9 mouse cellular contexts compared by ENCODE assay signal in genomic region chr3:121736025-121736744, GRCm38 (mm10). TPM values are rescaled to one million over a fixed set of nuclear protein-coding genes. Genes with fewer than 3 reads are reported as not detected.
DNase-seq lines count a peak whose midpoint lies in the region; ATAC-seq and TF ChIP-seq lines count a peak whose summit lies in the region.
"Had no signal": no experiment of that assay in that cellular context is flagged by ENCODE, and none has a peak within 500 bp of the region (broad histone marks: within the 10 kb centered on the region; RNA-seq: fewer than 3 reads in every experiment).

No protein-coding gene starts in this region.

- in situ Hi-C loops in CH12.LX (cut with MboI; ENCODE audit: low pct_ligation_motif_present, low pct_unique_long_range_greater_than_20kb, low sequenced_read_pairs) = loop anchor here (25.0 kb wide), 1 partner anchor 574 kb away; the partner anchor contains the start of gene Rwdd3

- DNase-seq in CH12.LX (ENCODE audit: extremely low read depth) = peak; percentile 64
- DNase-seq in c-Kit-positive CD71-positive TER-119-negative erythroid progenitor cells, embryonic 14.5 days (ENCODE audit: low read depth) = peak; percentile 29
- DNase-seq in kidney, postnatal 14 days = peak; percentile 89
- peak; percentile 35 for DNase-seq in liver, embryonic 13.5 days
- peak; percentile 61 for DNase-seq in telencephalon, adult 2 months (ENCODE audit: low read depth, low spot score)

- TF ChIP-seq EP300 in CH12.LX (IDR thresholded peaks at IDR 0.05; ENCODE audit: low read length) = no peak

- TF ChIP-seq RAD21 in CH12.LX (IDR thresholded peaks at IDR 0.05; ENCODE audit: low read depth, low read length) = peak; percentile 68

- peaks cover 0 to 14% of the 10 kb centered on the region in 2 experiments for H3K36me3 ChIP-seq in CH12.LX (replicated peaks in 1 of 2; ENCODE audit: control insufficient read depth in 1 of 2, insufficient read depth in 1 of 2, low read length in 1 of 2)
- H3K36me3 ChIP-seq in forebrain, embryonic 13.5 days (ENCODE audit: poor library complexity, severe bottlenecking) = peaks cover 14% of the 10 kb centered on the region; the same call in 1 of the 2 replicates
- H3K36me3 ChIP-seq in heart, embryonic 16.5 days (ENCODE audit: control insufficient read depth, insufficient read depth) = peaks cover 8% of the 10 kb centered on the region; the same call in 1 of the 2 replicates
- H3K36me3 ChIP-seq in liver, embryonic 13.5 days = no peaks in the 10 kb centered on the region
- peaks cover 16% of the 10 kb centered on the region; the same call in 1 of the 2 replicates for H3K36me3 ChIP-seq in neural tube, embryonic 12.5 days

- H3K4me3 ChIP-seq in CH12.LX (replicated peaks in 1 of 3; ENCODE audit: low read depth in 2 of 3, low read length in 2 of 3, poor library complexity in 1 of 3) = no peak overlapping the region
- no peak overlapping the region for H3K4me3 ChIP-seq in forebrain, embryonic 13.5 days
- peak overlapping the region; percentile 14; the same call in 1 of the 2 replicates for H3K4me3 ChIP-seq in heart, embryonic 16.5 days (ENCODE audit: low read length)
- no peak overlapping the region for H3K4me3 ChIP-seq in liver, embryonic 13.5 days (replicated peaks)
- no peak overlapping the region for H3K4me3 ChIP-seq in neural tube, embryonic 12.5 days
- H3K4me3 ChIP-seq: erythroblast, embryonic 14.5 days had no signal

- H3K27ac ChIP-seq in CH12.LX (ENCODE audit: insufficient read depth, low read depth) = no peak overlapping the region
- peak overlapping the region; percentile 45 for H3K27ac ChIP-seq in forebrain, embryonic 13.5 days
- peak overlapping the region; percentile 96 for H3K27ac ChIP-seq in heart, embryonic 16.5 days (ENCODE audit: low read length)
- H3K27ac ChIP-seq in liver, embryonic 13.5 days = no peak overlapping the region
- no peak overlapping the region for H3K27ac ChIP-seq in neural tube, embryonic 12.5 days

- no peak overlapping the region for H3K9ac ChIP-seq in CH12.LX (ENCODE audit: insufficient read depth, low read depth)
- 0 out of 2 replicates have a peak overlapping the region, but pooled peaks have one; percentile 28 for H3K9ac ChIP-seq in forebrain, embryonic 13.5 days
- H3K9ac ChIP-seq in heart, embryonic 16.5 days (ENCODE audit: low read length) = peak overlapping the region; percentile 65
- no peak overlapping the region for H3K9ac ChIP-seq in liver, embryonic 13.5 days
- H3K9ac ChIP-seq in neural tube, embryonic 12.5 days = no peak overlapping the region

- dilution Hi-C loops in CH12.LX (cut with MboI; ENCODE audit: extremely low pct_ligation_motif_present, extremely low pct_unique_long_range_greater_than_20kb, low sequenced_read_pairs) = no loop called here

- no peak for TF ChIP-seq POLR2A in CH12.LX (IDR thresholded peaks at IDR 0.05; ENCODE audit: low read depth, low read length)

- 28% methylated on average over 18 of the region's 18 CpGs for WGBS in forebrain, embryonic 13.5 days
- WGBS in heart, embryonic 16.5 days = 14% methylated on average over 18 of the region's 18 CpGs
- 38% methylated on average over 18 of the region's 18 CpGs for WGBS in liver, embryonic 13.5 days (ENCODE audit: insufficient replicate concordance)
- 37% methylated on average over 18 of the region's 18 CpGs for WGBS in neural tube, embryonic 12.5 days

- peak; percentile 59 to 84 for TF ChIP-seq CTCF in CH12.LX (conservative IDR thresholded peaks at IDR 0.05 in 1 of 2, IDR thresholded peaks at IDR 0.05 in 1 of 2; ENCODE audit: low read depth in 2 of 2, low read length in 2 of 2)

- no peak overlapping the region for H3K4me2 ChIP-seq in CH12.LX (ENCODE audit: insufficient read depth, low read depth, poor library complexity, severe bottlenecking)
- 0 out of 2 replicates have a peak overlapping the region, but pooled peaks have one; percentile 7 for H3K4me2 ChIP-seq in forebrain, embryonic 13.5 days
- H3K4me2 ChIP-seq in heart, embryonic 16.5 days (ENCODE audit: low read depth, low read length) = peak overlapping the region; percentile 53
- H3K4me2 ChIP-seq in liver, embryonic 13.5 days = no peak overlapping the region
- H3K4me2 ChIP-seq in neural tube, embryonic 12.5 days (replicated peaks) = no peak overlapping the region; the same call in 1 of the 2 replicates

- ATAC-seq in forebrain, embryonic 13.5 days = peak; percentile 95
- peak; percentile 96 for ATAC-seq in heart, embryonic 16.5 days (replicated peaks; ENCODE audit: extremely low read depth, insufficient read depth, low FRiP score)
- ATAC-seq in liver, embryonic 13.5 days (ENCODE audit: low read depth) = 0 out of 2 replicates have a peak, but pooled peaks have one; percentile 12
- ATAC-seq in neural tube, embryonic 12.5 days (ENCODE audit: low FRiP score, low read depth) = peak; percentile 91

- no peaks in the 10 kb centered on the region for H3K27me3 ChIP-seq in CH12.LX (replicated peaks)
- no peaks in the 10 kb centered on the region for H3K27me3 ChIP-seq in forebrain, embryonic 13.5 days
- H3K27me3 ChIP-seq in heart, embryonic 16.5 days (ENCODE audit: control insufficient read depth, insufficient read depth, low read length) = no peaks in the 10 kb centered on the region
- H3K27me3 ChIP-seq in liver, embryonic 13.5 days = no peaks in the 10 kb centered on the region
- no peaks in the 10 kb centered on the region for H3K27me3 ChIP-seq in neural tube, embryonic 12.5 days (replicated peaks)

- H3K4me1 ChIP-seq in CH12.LX (ENCODE audit: control insufficient read depth in 1 of 2, insufficient read depth in 2 of 2) = peaks cover 0 to 12% of the 10 kb centered on the region in 2 experiments; a peak in 2 of 4 replicates
- H3K4me1 ChIP-seq in forebrain, embryonic 13.5 days = peaks cover 7% of the 10 kb centered on the region; the same call in 1 of the 2 replicates
- peaks cover 13% of the 10 kb centered on the region for H3K4me1 ChIP-seq in heart, embryonic 16.5 days (ENCODE audit: control insufficient read depth, insufficient read depth, low read length)
- H3K4me1 ChIP-seq in liver, embryonic 13.5 days (replicated peaks) = peaks cover 17% of the 10 kb centered on the region
- peaks cover 5% of the 10 kb centered on the region; the same call in 1 of the 2 replicates for H3K4me1 ChIP-seq in neural tube, embryonic 12.5 days

- H3K9me3 ChIP-seq in CH12.LX (replicated peaks; ENCODE audit: low read length) = no peaks in the 10 kb centered on the region
- H3K9me3 ChIP-seq in forebrain, embryonic 13.5 days (replicated peaks) = no peaks in the 10 kb centered on the region
- no peaks in the 10 kb centered on the region for H3K9me3 ChIP-seq in heart, embryonic 16.5 days (replicated peaks; ENCODE audit: control insufficient read depth, low read length)
- no peaks in the 10 kb centered on the region for H3K9me3 ChIP-seq in liver, embryonic 13.5 days (replicated peaks)
- no peaks in the 10 kb centered on the region for H3K9me3 ChIP-seq in neural tube, embryonic 12.5 days

- H3K79me2 ChIP-seq in CH12.LX (replicated peaks; ENCODE audit: control insufficient read depth, extremely low read depth, insufficient read depth, poor library complexity, severe bottlenecking) = no peaks in the 10 kb centered on the region

TF ChIP-seq in CH12.LX, 34 proteins besides CTCF, POLR2A, EP300 and RAD21:
- TF ChIP-seq BHLHE40 (IDR thresholded peaks at IDR 0.05; ENCODE audit: low read depth, low read length) (0 out of 2 replicates have a peak, but pooled peaks have one; percentile 14), UBTF (IDR thresholded peaks at IDR 0.05; ENCODE audit: low read depth, low read length) (no peak), NELFE (IDR thresholded peaks at IDR 0.05; ENCODE audit: low read depth, low read length) (peak; percentile 30; the same call in 1 of the 2 replicates), IRF4 (IDR thresholded peaks at IDR 0.05; ENCODE audit: low read depth, low read length) (peak; percentile 15; the same call in 1 of the 2 replicates), CHD1 (IDR thresholded peaks at IDR 0.05; ENCODE audit: low read depth, low read length) (no peak), MYC (IDR thresholded peaks at IDR 0.05; ENCODE audit: low read depth, low read length) (0 out of 2 replicates have a peak, but pooled peaks have one; percentile 19), SMC3 (IDR thresholded peaks at IDR 0.05; ENCODE audit: low read depth, low read length) (peak; percentile 89), MEF2A (IDR thresholded peaks at IDR 0.05; ENCODE audit: borderline replicate concordance, low read depth, low read length) (peak; percentile 19; the same call in 1 of the 2 replicates)

RNA-seq across cellular contexts. Expression of gene F3, which starts 12.8 kb away (rescaled TPM):
- total RNA-seq in CH12.LX (2012; rRNA removed) (0.34 and 0.55 TPM in 2 replicates), CH12.LX (2014; rRNA removed) (0.46 and 0.86 TPM in 2 replicates)
- 0.73 and 0.86 TPM in 2 replicates for polyA plus RNA-seq in CH12.LX (2012; ENCODE audit: insufficient read length, low read depth)
- 6.6 and 8.4 TPM in 2 replicates for polyA plus RNA-seq in forebrain, embryonic 13.5 days (2015; fragmentation: Nextera tagmentation; extraction: Ambion mirVana)
- 8.9 and 10.4 TPM in 2 replicates for polyA plus RNA-seq in heart, embryonic 16.5 days (2015; fragmentation: Nextera tagmentation; extraction: Ambion mirVana)
- polyA plus RNA-seq in liver, embryonic 13.5 days (2015; fragmentation: Nextera tagmentation; extraction: Ambion mirVana) = 0.48 and 0.52 TPM in 2 replicates
- 6.9 and 7.0 TPM in 2 replicates for polyA plus RNA-seq in neural tube, embryonic 12.5 days (2016; fragmentation: Nextera tagmentation; extraction: Ambion mirVana)
- polyA plus RNA-seq: erythroblast, embryonic 14.5 days had no signal

Comparison
In these comparisons a context has a peak if more than half of its experiments do, and no peak if none do; other contexts are left out.
1. DNase-seq: peak in every context shown above with its lines; median percentile 89 in kidney, postnatal 14 days; 64 in CH12.LX; 61 in telencephalon, adult 2 months; 35 in liver, embryonic 13.5 days; 29 in c-Kit-positive CD71-positive TER-119-negative erythroid progenitor cells, embryonic 14.5 days.
2. H3K27ac ChIP-seq: peak in forebrain, embryonic 13.5 days (single experiment) and heart, embryonic 16.5 days (single experiment); none in CH12.LX (single experiment), liver, embryonic 13.5 days (single experiment) and neural tube, embryonic 12.5 days (single experiment).
3. H3K4me2 ChIP-seq: peak in forebrain, embryonic 13.5 days (single experiment) and heart, embryonic 16.5 days (single experiment); none in CH12.LX (single experiment), liver, embryonic 13.5 days (single experiment) and neural tube, embryonic 12.5 days (single experiment).
4. H3K9ac ChIP-seq: peak in forebrain, embryonic 13.5 days (single experiment) and heart, embryonic 16.5 days (single experiment); none in CH12.LX (single experiment), liver, embryonic 13.5 days (single experiment) and neural tube, embryonic 12.5 days (single experiment).
5. ATAC-seq: peak in every context shown above with its lines; median percentile 96 in heart, embryonic 16.5 days; 95 in forebrain, embryonic 13.5 days; 91 in neural tube, embryonic 12.5 days; 12 in liver, embryonic 13.5 days.